Mouse (Mus musculus) lung, embryonic 15.5 days (tissue): ENCODE measurements at regions not wholly inside any gene's neighbourhood (a gene's known extent, or its start where the extent isn't known, plus 50 kb on each side); places are given as distances from the start of the nearest gene placed in this dataset.

Experiments used
- ATAC-seq: fragments of 200-750 bp; cut with Nextera tagmentation; 2 replicates; pipeline ENCODE4 v1.8.0; 2017; ENCODE audit warnings: moderate number of reproducible peaks, borderline replicate concordance; ENCODE audit not compliant: low FRiP score, low TSS enrichment; ENCODE audit errors: extremely low read depth
- H3K27ac ChIP-seq: fragments of 300-500 bp; sonication (generic); 2 replicates; pipeline ENCODE4 v1.5.1; 2015; ENCODE audit warnings: moderate library complexity, mild to moderate bottlenecking, inconsistent platforms
- H3K27me3 ChIP-seq: fragments of 300-500 bp; sonication (generic); 2 replicates; pipeline ENCODE4 v1.6.1; 2015; ENCODE audit warnings: inconsistent platforms
- H3K36me3 ChIP-seq: fragments of 300-500 bp; sonication (generic); 2 replicates; pipeline ENCODE4 v1.6.1; 2015; ENCODE audit warnings: inconsistent platforms
- H3K4me1 ChIP-seq: fragments of 300-500 bp; sonication (generic); 2 replicates; pipeline ENCODE4 v1.6.1; 2015; ENCODE audit warnings: inconsistent platforms
- H3K4me2 ChIP-seq: fragments of 300-500 bp; sonication (generic); 2 replicates; pipeline ENCODE4 v1.6.1; 2015; ENCODE audit warnings: inconsistent platforms, mild to moderate bottlenecking, moderate library complexity
- H3K4me3 ChIP-seq: fragments of 300-500 bp; sonication (generic); 2 replicates; pipeline ENCODE4 v1.5.1; 2015; ENCODE audit warnings: mild to moderate bottlenecking, inconsistent platforms
- H3K9ac ChIP-seq: fragments of 300-500 bp; sonication (generic); 2 replicates; pipeline ENCODE4 v1.6.1; 2015; ENCODE audit warnings: inconsistent platforms
- H3K9me3 ChIP-seq: fragments of 300-500 bp; sonication (generic); 2 replicates; pipeline ENCODE4 v1.6.1; 2016; ENCODE audit warnings: inconsistent platforms
- WGBS: fragments of 180-500 bp; shearing (Covaris S2); methylation state at CpG from one replicate; pipeline ENCODE4 v1.1.7; 2015; 5-methylcytosine and 5-hydroxymethylcytosine counted together

DNA sequence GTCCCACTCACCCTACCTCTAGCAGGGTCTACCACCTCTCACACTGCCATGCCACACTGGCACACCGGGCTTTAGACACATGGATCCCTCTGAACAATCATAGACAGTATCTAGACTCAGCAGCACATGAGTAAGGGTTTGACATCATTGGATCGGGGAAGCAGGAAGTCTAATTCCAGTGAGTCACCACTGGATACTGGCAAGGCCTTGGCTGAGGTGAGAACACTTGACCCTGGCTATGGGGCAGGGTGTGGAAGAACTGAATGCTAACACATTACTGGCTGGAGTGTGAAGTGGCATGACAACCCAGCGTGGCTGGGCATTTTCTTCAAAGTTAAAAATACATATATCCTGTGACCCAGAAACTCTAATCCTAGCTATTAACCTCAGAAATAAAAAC is 114.4 kb downstream of the H2afy start:
- Histone ChIP-seq H3K27me3 (peaks cover 52% of the 10 kb centered on the region), H3K9me3 (no peaks in the 10 kb centered on the region), H3K9ac (no peak overlapping the region), H3K36me3 (no peaks in the 10 kb centered on the region), H3K4me2 (no peak overlapping the region), H3K27ac (no peak overlapping the region), H3K4me3 (no peak overlapping the region), H3K4me1 (peaks cover 22% of the 10 kb centered on the region)
- no peak for ATAC-seq
- WGBS, result 66% methylated on average over 3 of the region's 3 CpGs

DNA sequence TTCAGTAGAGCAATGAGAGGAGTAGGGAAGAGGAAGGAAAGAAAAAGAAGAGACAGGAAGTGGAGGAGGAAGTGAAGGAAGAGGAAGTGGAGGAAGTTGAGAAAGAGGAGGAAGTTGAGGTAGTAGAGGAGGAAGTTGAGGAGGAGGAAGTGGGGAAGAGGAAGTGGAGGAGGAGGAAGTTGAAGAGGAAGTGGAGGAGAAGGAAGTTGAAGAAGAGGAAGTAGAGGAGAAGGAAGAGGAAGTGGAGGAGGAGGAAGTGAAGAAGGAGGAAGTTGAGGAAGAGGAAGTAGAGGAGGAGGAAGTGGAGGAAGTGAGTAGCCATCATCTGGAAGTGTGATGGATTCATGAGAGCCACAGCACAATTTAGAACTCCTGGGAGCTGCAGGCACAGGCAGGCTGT is 122.2 kb downstream of the H2afy start:
- H3K27me3 ChIP-seq, result peaks cover 46% of the 10 kb centered on the region
- no peak overlapping the region for H3K4me2 ChIP-seq
- ATAC-seq, result no peak
- no peak overlapping the region for H3K9ac ChIP-seq
- no peak overlapping the region for H3K27ac ChIP-seq
- H3K9me3 ChIP-seq, result no peaks in the 10 kb centered on the region
- no peak overlapping the region for H3K4me3 ChIP-seq
- H3K4me1 ChIP-seq, result no peaks in the 10 kb centered on the region; the same call in 1 of the 2 replicates
- H3K36me3 ChIP-seq, result no peaks in the 10 kb centered on the region

DNA sequence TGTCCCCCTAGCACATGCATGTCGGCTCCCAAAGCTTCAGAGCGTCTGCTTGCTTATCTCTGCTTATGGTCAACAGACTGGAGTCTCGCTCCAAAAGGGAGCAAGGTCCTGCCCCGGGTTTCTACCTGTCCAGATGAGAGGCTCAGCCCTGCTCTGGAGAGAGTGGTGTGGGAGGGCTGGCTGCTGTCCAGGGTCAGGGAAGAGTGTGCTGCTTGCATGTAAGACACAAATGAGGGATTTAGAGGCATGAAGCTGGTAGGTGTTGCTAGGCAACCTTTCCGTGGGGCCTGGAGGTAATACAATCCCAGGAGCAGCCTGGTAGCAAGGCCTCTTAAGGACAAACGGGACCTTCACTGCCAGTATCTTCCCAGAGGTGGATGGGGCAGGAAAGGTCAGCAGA is 125.7 kb downstream of the H2afy start:
- Histone ChIP-seq H3K27ac (no peak overlapping the region), H3K27me3 (peaks cover 44% of the 10 kb centered on the region), H3K4me1 (peaks cover 3% of the 10 kb centered on the region; the same call in 1 of the 2 replicates), H3K9me3 (no peaks in the 10 kb centered on the region), H3K9ac (no peak overlapping the region), H3K4me3 (no peak overlapping the region), H3K36me3 (no peaks in the 10 kb centered on the region), H3K4me2 (no peak overlapping the region)
- no peak for ATAC-seq
- 25% methylated on average over 6 of the region's 6 CpGs for WGBS

DNA sequence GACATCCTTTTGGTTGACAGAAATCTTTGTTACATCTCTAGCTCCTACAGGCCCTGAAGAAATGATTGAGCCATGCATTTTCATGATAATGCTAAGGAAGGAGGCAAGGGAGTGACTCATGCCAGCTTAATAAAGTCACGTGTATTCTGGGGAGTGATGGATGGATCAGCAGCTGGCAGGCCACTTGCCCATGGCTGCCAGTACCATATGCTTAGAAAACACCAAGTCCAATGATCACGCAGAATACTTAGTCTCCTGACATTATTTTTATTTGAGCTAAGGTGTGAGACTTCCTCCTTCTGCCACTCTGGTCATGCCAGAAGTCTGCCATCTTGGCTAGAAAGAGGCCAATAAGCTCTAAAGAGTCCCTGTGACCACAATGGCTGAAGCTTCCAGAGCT is 129.3 kb downstream of the H2afy start:
- H3K4me3 ChIP-seq, result no peak overlapping the region
- no peak overlapping the region for H3K4me2 ChIP-seq
- no peaks in the 10 kb centered on the region for H3K9me3 ChIP-seq
- no peaks in the 10 kb centered on the region for H3K36me3 ChIP-seq
- ATAC-seq, result no peak
- no peak overlapping the region for H3K27ac ChIP-seq
- H3K4me1 ChIP-seq, result peaks cover 9% of the 10 kb centered on the region; the same call in 1 of the 2 replicates
- H3K9ac ChIP-seq, result no peak overlapping the region
- peaks cover 25% of the 10 kb centered on the region for H3K27me3 ChIP-seq
- 72% methylated on average over 2 of the region's 2 CpGs for WGBS

DNA sequence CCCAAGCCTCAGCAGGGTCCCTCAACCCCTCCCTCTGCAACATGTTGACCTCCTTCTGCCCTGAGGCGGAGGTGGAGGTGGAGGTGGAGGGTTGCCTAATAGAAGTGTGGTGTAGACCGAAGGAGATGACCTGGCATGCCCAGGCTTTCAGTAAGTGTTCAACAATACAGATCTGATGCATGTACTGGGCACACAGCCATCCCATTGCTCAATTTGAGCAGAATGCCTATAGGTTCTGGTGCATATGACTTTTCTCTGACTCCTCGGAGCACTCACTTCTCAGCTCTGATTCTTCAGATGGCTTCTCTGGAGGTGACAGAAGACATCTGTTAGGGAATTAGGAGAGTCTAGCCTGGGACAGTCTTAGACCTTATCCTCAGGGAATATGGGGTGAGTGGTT is 130.4 kb downstream of the H2afy start:
- Histone ChIP-seq H3K36me3 (no peaks in the 10 kb centered on the region), H3K9ac (no peak overlapping the region), H3K27ac (no peak overlapping the region), H3K4me1 (peaks cover 9% of the 10 kb centered on the region; the same call in 1 of the 2 replicates), H3K4me3 (no peak overlapping the region), H3K27me3 (peaks cover 17% of the 10 kb centered on the region), H3K9me3 (no peaks in the 10 kb centered on the region), H3K4me2 (no peak overlapping the region)
- 54% methylated on average over 3 of the region's 3 CpGs for WGBS
- no peak; the same call in 1 of the 2 replicates for ATAC-seq

DNA sequence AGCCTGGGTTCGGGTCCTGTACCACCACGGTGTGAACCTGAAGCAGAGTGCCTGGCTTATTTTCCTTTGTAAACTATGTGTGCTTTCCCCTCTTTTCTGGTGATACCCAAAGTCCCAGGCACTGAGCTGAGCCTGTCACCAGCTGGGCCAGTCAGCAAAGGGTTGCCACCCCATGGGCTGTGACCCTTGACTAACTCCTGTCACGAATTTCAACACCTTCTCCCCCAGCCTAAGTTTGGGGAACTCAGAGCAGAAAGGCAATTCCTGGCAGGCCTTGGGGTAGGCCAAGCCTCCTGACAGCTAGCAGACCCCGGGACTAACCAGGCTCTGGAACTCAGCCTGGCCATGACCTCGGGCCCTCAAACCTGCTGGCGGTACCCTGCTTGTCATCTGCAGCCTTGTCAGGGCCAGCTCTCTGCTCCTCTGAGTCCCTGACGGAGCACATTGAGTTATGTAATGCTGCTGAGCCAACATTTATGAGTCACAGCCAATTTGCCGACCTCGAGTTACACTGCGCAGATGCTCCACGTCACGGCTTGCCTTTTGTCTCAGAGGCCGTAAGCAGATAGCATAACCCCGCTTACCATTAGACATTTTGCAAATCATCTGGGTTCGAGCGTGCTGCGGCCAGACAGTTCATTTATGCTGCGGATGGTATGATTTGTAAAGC is 132.3 kb downstream of the H2afy start:
- H3K36me3 ChIP-seq, result no peaks in the 10 kb centered on the region
- H3K9ac ChIP-seq, result no peak overlapping the region
- WGBS, result 46% methylated on average over 18 of the region's 18 CpGs
- H3K27ac ChIP-seq, result no peak overlapping the region
- no peak overlapping the region for H3K4me2 ChIP-seq
- H3K27me3 ChIP-seq, result peaks cover 7% of the 10 kb centered on the region; the same call in 1 of the 2 replicates
- H3K9me3 ChIP-seq, result no peaks in the 10 kb centered on the region
- peak; percentile 83; the same call in 1 of the 2 replicates for ATAC-seq
- H3K4me3 ChIP-seq, result no peak overlapping the region
- peaks cover 9% of the 10 kb centered on the region; the same call in 1 of the 2 replicates for H3K4me1 ChIP-seq

DNA sequence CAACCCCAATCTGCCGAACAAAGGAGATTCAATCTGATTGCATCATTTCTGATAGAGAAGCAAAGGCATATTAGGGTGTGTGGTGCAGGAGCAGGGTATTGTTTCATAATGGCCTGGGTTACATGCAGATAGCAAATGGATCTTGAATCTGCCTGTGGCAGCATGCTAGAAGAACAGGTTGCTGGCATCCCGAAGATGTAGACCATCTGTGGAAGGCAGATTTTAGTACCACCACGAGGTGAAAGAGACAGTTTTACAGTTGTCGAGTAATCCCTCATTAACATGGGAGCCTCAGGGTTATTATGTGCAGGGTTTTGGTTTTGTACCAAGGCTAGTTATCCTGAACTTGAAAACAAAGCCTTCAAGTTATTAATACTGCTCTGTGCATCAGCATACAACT is 140.9 kb downstream of the H2afy start:
- WGBS, result 78% methylated on average over 4 of the region's 4 CpGs
- H3K4me3 ChIP-seq, result no peak overlapping the region

DNA sequence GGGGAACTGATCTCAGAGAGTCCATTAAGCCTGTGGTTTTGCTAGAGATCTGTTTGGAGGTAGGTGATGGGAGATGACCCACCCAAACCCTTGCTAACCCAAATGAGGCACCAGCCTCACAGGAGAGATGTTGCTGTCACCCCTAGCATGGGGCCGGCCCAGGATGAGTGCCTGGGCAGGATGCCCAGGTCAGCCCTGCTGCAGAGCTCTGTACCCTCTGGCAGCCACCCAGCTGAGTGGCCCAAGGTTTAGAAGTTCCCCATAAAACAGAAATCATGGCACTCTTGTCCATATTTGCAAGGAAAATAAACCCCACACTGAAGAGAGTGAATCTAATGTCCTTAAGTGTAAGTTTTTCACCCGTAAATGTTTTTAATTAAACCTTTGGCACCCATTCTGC is 141.7 kb downstream of the H2afy start:
- no peaks in the 10 kb centered on the region for H3K4me1 ChIP-seq
- H3K9me3 ChIP-seq, result no peaks in the 10 kb centered on the region
- H3K4me3 ChIP-seq, result no peak overlapping the region
- H3K36me3 ChIP-seq, result no peaks in the 10 kb centered on the region
- H3K9ac ChIP-seq, result no peak overlapping the region
- no peak overlapping the region for H3K4me2 ChIP-seq
- 71% methylated on average over 2 of the region's 2 CpGs for WGBS
- ATAC-seq, result no peak
- H3K27ac ChIP-seq, result no peak overlapping the region
- H3K27me3 ChIP-seq, result peaks cover 15% of the 10 kb centered on the region

More for the DNA sequence above, 140.9 kb downstream of the H2afy start:
- Histone ChIP-seq H3K9ac (no peak overlapping the region), H3K27ac (no peak overlapping the region), H3K4me2 (no peak overlapping the region), H3K4me1 (no peaks in the 10 kb centered on the region), H3K27me3 (peaks cover 15% of the 10 kb centered on the region), H3K36me3 (no peaks in the 10 kb centered on the region), H3K9me3 (no peaks in the 10 kb centered on the region)
- ATAC-seq, result no peak

DNA sequence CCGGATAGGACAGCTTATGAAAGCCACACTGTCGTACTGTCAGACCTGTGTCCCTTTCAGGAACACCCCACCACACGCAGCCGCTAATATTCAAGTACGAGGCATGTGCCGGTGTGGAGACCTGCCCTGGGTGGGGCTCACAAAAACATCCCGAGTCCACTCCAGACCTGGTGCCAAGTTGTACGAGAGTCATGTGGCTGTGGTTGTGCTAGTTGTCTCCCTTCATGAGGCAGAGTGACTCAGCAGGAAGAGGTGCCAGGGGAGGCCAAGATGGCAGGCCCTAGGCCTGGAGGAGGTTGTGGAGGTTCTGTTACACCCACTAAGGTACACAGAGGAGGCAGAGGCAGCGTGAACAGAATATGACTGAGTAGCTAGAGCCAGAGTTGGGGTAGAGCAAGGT is 143.5 kb downstream of the H2afy start:
- 87% methylated on average over 9 of the region's 9 CpGs for WGBS
- Histone ChIP-seq H3K9me3 (no peaks in the 10 kb centered on the region), H3K4me2 (no peak overlapping the region), H3K36me3 (no peaks in the 10 kb centered on the region), H3K4me1 (no peaks in the 10 kb centered on the region), H3K9ac (no peak overlapping the region), H3K27ac (no peak overlapping the region), H3K27me3 (peaks cover 7% of the 10 kb centered on the region), H3K4me3 (no peak overlapping the region)
- no peak for ATAC-seq

DNA sequence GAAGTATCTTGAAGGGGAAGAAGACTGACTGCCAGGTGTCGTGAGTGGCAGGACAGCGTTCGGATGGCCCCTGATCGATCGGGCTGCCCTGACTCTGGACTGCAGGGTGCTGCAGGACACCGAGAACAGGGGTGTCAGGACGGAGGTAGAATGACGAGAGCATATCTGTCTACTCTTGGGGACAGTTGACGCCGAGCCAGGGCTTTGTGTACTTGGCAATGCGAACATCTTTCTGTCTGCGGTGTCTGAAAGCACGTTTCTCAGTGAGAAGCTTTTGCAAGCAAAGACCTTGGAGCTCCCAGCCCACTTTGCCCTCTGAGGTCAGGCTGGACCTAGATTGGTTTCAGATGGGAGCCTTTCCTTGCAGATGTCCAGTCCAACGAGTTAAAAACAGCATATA is 144.9 kb downstream of the H2afy start:
- ATAC-seq, result no peak
- 74% methylated on average over 14 of the region's 14 CpGs for WGBS
- Histone ChIP-seq H3K27ac (no peak overlapping the region), H3K27me3 (peaks cover 4% of the 10 kb centered on the region), H3K4me1 (peaks cover 3% of the 10 kb centered on the region), H3K9me3 (no peaks in the 10 kb centered on the region), H3K9ac (no peak overlapping the region), H3K4me3 (no peak overlapping the region), H3K36me3 (no peaks in the 10 kb centered on the region), H3K4me2 (no peak overlapping the region)

DNA sequence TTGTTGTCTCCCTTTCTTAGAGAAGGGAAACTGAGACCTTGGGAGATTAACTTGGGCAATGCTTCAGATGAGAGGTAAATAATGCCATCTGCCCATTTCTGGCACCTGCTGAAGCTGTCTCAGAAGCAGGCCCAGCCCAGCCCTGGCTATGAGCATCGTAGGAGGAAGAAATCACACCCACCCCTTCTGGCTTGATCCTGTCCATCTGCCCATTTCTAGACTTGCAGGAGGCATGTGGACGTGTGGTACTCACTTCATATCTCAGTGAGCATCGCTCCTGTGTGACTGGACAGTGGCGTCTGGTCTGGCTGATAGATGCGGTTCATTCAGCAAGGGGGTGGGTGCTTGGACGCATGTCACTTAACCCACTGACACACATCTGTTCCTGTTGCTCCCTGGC is 146.0 kb downstream of the H2afy start:
- 83% methylated on average over 6 of the region's 6 CpGs for WGBS
- Histone ChIP-seq H3K36me3 (no peaks in the 10 kb centered on the region), H3K9ac (no peak overlapping the region), H3K27ac (no peak overlapping the region), H3K27me3 (peaks cover 6% of the 10 kb centered on the region; the same call in 1 of the 2 replicates), H3K4me3 (no peak overlapping the region), H3K9me3 (no peaks in the 10 kb centered on the region), H3K4me1 (peaks cover 11% of the 10 kb centered on the region), H3K4me2 (no peak overlapping the region)
- no peak for ATAC-seq

DNA sequence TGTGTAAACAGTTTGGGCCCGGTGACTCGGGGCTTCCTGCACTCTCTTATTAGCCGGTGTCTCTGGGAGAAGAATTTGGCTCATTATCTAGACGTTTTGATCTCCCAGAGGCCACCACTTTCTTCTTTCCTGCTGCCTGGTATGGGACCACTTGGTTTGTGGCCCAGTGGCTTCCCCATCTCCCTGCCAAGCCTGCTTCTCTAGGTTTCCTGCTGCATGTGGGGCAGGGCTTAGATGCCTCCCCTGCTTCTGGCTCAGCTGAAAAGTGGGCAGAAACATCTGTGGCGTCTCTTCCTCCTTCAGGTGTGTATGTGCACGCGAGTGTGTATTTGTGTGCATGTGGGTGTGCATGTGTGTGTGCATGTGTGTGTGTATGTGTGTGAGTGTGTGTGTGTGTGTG is 146.8 kb downstream of the H2afy start:
- H3K27me3 ChIP-seq, result peaks cover 11% of the 10 kb centered on the region; the same call in 1 of the 2 replicates
- H3K4me1 ChIP-seq, result peaks cover 19% of the 10 kb centered on the region
- H3K36me3 ChIP-seq, result no peaks in the 10 kb centered on the region
- no peak overlapping the region for H3K4me3 ChIP-seq
- H3K9ac ChIP-seq, result no peak overlapping the region
- ATAC-seq, result no peak
- no peaks in the 10 kb centered on the region for H3K9me3 ChIP-seq
- WGBS, result 31% methylated on average over 7 of the region's 7 CpGs
- no peak overlapping the region for H3K27ac ChIP-seq
- no peak overlapping the region for H3K4me2 ChIP-seq
